Mouse (Mus musculus) liver, embryonic 15.5 days (tissue): ENCODE measurements around the gene Got1. TPM values are rescaled to one million over a fixed set of nuclear protein-coding genes. Genes with fewer than 3 reads are reported as not detected.

Source experiments
- ATAC-seq: fragments of 200-750 bp; cut with Nextera tagmentation; 2 replicates; pipeline ENCODE4 v1.8.0; 2017; ENCODE audit warnings: moderate number of reproducible peaks, mild to moderate bottlenecking, moderate library complexity; ENCODE audit not compliant: insufficient read depth
- H3K27ac ChIP-seq: fragments of 300-500 bp; sonication (generic); replicated peaks from 2 replicates; pipeline ENCODE4 v1.5.1; 2015; ENCODE audit warnings: mild to moderate bottlenecking, inconsistent platforms
- H3K27me3 ChIP-seq: fragments of 300-500 bp; sonication (generic); 2 replicates; pipeline ENCODE4 v1.6.1; 2015; ENCODE audit warnings: mild to moderate bottlenecking, inconsistent platforms
- H3K36me3 ChIP-seq: fragments of 300-500 bp; sonication (generic); replicated peaks from 2 replicates; pipeline ENCODE4 v1.6.1; 2015; ENCODE audit warnings: moderate library complexity, mild to moderate bottlenecking, inconsistent platforms
- H3K4me1 ChIP-seq: fragments of 300-500 bp; sonication (generic); replicated peaks from 2 replicates; pipeline ENCODE4 v1.6.1; 2015; ENCODE audit warnings: inconsistent platforms
- H3K4me2 ChIP-seq: fragments of 300-500 bp; sonication (generic); 2 replicates; pipeline ENCODE4 v1.6.1; 2015; ENCODE audit warnings: moderate library complexity, mild to moderate bottlenecking, inconsistent platforms
- H3K4me3 ChIP-seq: fragments of 300-500 bp; sonication (generic); replicated peaks from 2 replicates; pipeline ENCODE4 v1.5.1; 2015; ENCODE audit warnings: mild to moderate bottlenecking, inconsistent platforms
- H3K9ac ChIP-seq: fragments of 300-500 bp; sonication (generic); 2 replicates; pipeline ENCODE4 v1.6.1; 2015; ENCODE audit warnings: moderate library complexity, mild to moderate bottlenecking, inconsistent platforms
- H3K9me3 ChIP-seq: fragments of 300-500 bp; sonication (generic); replicated peaks from 2 replicates; pipeline ENCODE4 v1.6.1; 2016; ENCODE audit warnings: inconsistent platforms
- WGBS: fragments of 180-500 bp; shearing (Covaris S2); methylation state at CpG from one replicate; pipeline ENCODE4 v1.1.7; 2015; ENCODE audit warnings: mixed read lengths; ENCODE audit not compliant: insufficient replicate concordance; 5-methylcytosine and 5-hydroxymethylcytosine counted together
- polyA plus RNA-seq: library from polyadenylated mRNA; unstranded; fragments of >200 nt; fragmentation: Nextera tagmentation; extraction: Ambion mirVana; gene quantifications from 2 replicates; pipeline ENCODE4 v1.2.1, GENCODE M21; 2015

The Got1 gene
- polyA plus RNA-seq, 1 experiment from 2014 or later = 19.8 TPM

- H3K9me3 ChIP-seq = no peaks in the 10 kb centered on the region
- no peak overlapping the region for H3K4me3 ChIP-seq
- no peak overlapping the region for H3K4me2 ChIP-seq
- no peak overlapping the region for H3K9ac ChIP-seq
- H3K36me3 ChIP-seq = peaks cover 2% of the 10 kb centered on the region; the same call in 1 of the 2 replicates
- H3K27me3 ChIP-seq = no peaks in the 10 kb centered on the region
- peaks cover 57% of the 10 kb centered on the region for H3K4me1 ChIP-seq
- WGBS = 68% methylated on average over 8 of the region's 8 CpGs
- no peak for ATAC-seq
- H3K27ac ChIP-seq = no peak overlapping the region
Observed at GRCm38 (mm10) chr19:43521362-43521761, 3.0 kb downstream of the Got1 start.

GRCm38 (mm10) chr19:43520402-43520801 is 4.0 kb downstream of the Got1 start:
- 20% methylated on average over 9 of the region's 10 CpGs for WGBS
- peaks cover 63% of the 10 kb centered on the region for H3K4me1 ChIP-seq

GRCm38 (mm10) chr19:43519226-43519625 is 5.2 kb downstream of the Got1 start:
- Histone ChIP-seq H3K9me3 (no peaks in the 10 kb centered on the region), H3K4me3 (no peak overlapping the region), H3K27me3 (no peaks in the 10 kb centered on the region), H3K4me2 (no peak overlapping the region), H3K4me1 (peaks cover 64% of the 10 kb centered on the region), H3K27ac (no peak overlapping the region), H3K9ac (no peak overlapping the region), H3K36me3 (peaks cover 13% of the 10 kb centered on the region)
- WGBS = 86% methylated on average over 10 of the region's 10 CpGs
- ATAC-seq = no peak

More at GRCm38 (mm10) chr19:43520402-43520801, 4.0 kb downstream of the Got1 start:
- no peaks in the 10 kb centered on the region for H3K27me3 ChIP-seq
- peak overlapping the region; percentile 34 for H3K4me2 ChIP-seq
- no peaks in the 10 kb centered on the region for H3K9me3 ChIP-seq
- H3K27ac ChIP-seq = peak overlapping the region; percentile 57; the same call in 1 of the 2 replicates
- no peak overlapping the region for H3K9ac ChIP-seq
- no peak for ATAC-seq
- H3K36me3 ChIP-seq = peaks cover 2% of the 10 kb centered on the region; the same call in 1 of the 2 replicates
- peak overlapping the region; percentile 14; the same call in 1 of the 2 replicates for H3K4me3 ChIP-seq

- Histone ChIP-seq H3K9ac (no peak overlapping the region), H3K36me3 (peaks cover 13% of the 10 kb centered on the region), H3K4me2 (no peak overlapping the region), H3K9me3 (no peaks in the 10 kb centered on the region), H3K27me3 (no peaks in the 10 kb centered on the region), H3K27ac (no peak overlapping the region), H3K4me1 (peaks cover 59% of the 10 kb centered on the region), H3K4me3 (no peak overlapping the region)
- no peak for ATAC-seq
- 67% methylated on average over 7 of the region's 7 CpGs for WGBS
Observed at GRCm38 (mm10) chr19:43518261-43518660, 6.1 kb downstream of the Got1 start.

GRCm38 (mm10) chr19:43517808-43518207 is 6.6 kb downstream of the Got1 start:
- Histone ChIP-seq H3K36me3 (peaks cover 13% of the 10 kb centered on the region), H3K27me3 (no peaks in the 10 kb centered on the region), H3K4me3 (no peak overlapping the region), H3K4me2 (no peak overlapping the region), H3K9me3 (no peaks in the 10 kb centered on the region), H3K9ac (no peak overlapping the region), H3K27ac (no peak overlapping the region), H3K4me1 (peaks cover 58% of the 10 kb centered on the region)
- WGBS = 81% methylated on average over 7 of the region's 7 CpGs
- no peak for ATAC-seq

- Histone ChIP-seq H3K4me2 (no peak overlapping the region), H3K4me1 (peaks cover 54% of the 10 kb centered on the region), H3K9ac (no peak overlapping the region), H3K36me3 (peaks cover 13% of the 10 kb centered on the region), H3K4me3 (no peak overlapping the region), H3K9me3 (no peaks in the 10 kb centered on the region), H3K27me3 (no peaks in the 10 kb centered on the region), H3K27ac (no peak overlapping the region)
- ATAC-seq = no peak
- WGBS = 80% methylated on average over 6 of the region's 6 CpGs
Observed at GRCm38 (mm10) chr19:43517320-43517719, 7.1 kb downstream of the Got1 start.

GRCm38 (mm10) chr19:43516397-43517035 is 7.9 kb downstream of the Got1 start:
- WGBS = 68% methylated on average over 14 of the region's 14 CpGs
- Histone ChIP-seq H3K27me3 (no peaks in the 10 kb centered on the region), H3K4me2 (peak overlapping the region; percentile 25), H3K9me3 (no peaks in the 10 kb centered on the region), H3K9ac (no peak overlapping the region), H3K36me3 (peaks cover 14% of the 10 kb centered on the region), H3K4me3 (no peak overlapping the region), H3K4me1 (peaks cover 54% of the 10 kb centered on the region), H3K27ac (peak overlapping the region; percentile 51; the same call in 1 of the 2 replicates)
- peak; percentile 41 for ATAC-seq

GRCm38 (mm10) chr19:43515668-43516396 is 8.6 kb downstream of the Got1 start:
- peaks cover 54% of the 10 kb centered on the region for H3K4me1 ChIP-seq
- WGBS = 69% methylated on average over 23 of the region's 23 CpGs
- no peak overlapping the region for H3K9ac ChIP-seq
- H3K4me3 ChIP-seq = no peak overlapping the region
- no peak overlapping the region for H3K4me2 ChIP-seq
- H3K9me3 ChIP-seq = no peaks in the 10 kb centered on the region
- peaks cover 18% of the 10 kb centered on the region for H3K36me3 ChIP-seq
- ATAC-seq = no peak
- H3K27ac ChIP-seq = peak overlapping the region; percentile 51
- no peaks in the 10 kb centered on the region for H3K27me3 ChIP-seq

- Histone ChIP-seq H3K36me3 (peaks cover 26% of the 10 kb centered on the region), H3K4me2 (no peak overlapping the region)
Observed at GRCm38 (mm10) chr19:43513874-43514273, 10.5 kb downstream of the Got1 start.

GRCm38 (mm10) chr19:43511621-43512620 is 12.5 kb downstream of the Got1 start:
- Histone ChIP-seq H3K27ac (peak overlapping the region; percentile 12; the same call in 1 of the 2 replicates), H3K4me3 (no peak overlapping the region), H3K4me2 (no peak overlapping the region), H3K9ac (no peak overlapping the region), H3K9me3 (no peaks in the 10 kb centered on the region), H3K27me3 (no peaks in the 10 kb centered on the region), H3K4me1 (peaks cover 42% of the 10 kb centered on the region), H3K36me3 (peaks cover 38% of the 10 kb centered on the region)
- 69% methylated on average over 22 of the region's 22 CpGs for WGBS
- ATAC-seq = no peak

More at GRCm38 (mm10) chr19:43513874-43514273, 10.5 kb downstream of the Got1 start:
- H3K4me3 ChIP-seq = no peak overlapping the region
- H3K9ac ChIP-seq = no peak overlapping the region
- H3K9me3 ChIP-seq = no peaks in the 10 kb centered on the region
- peaks cover 46% of the 10 kb centered on the region for H3K4me1 ChIP-seq
- WGBS = 71% methylated on average over 8 of the region's 8 CpGs
- peak; percentile 71 for ATAC-seq
- H3K27ac ChIP-seq = 0 out of 2 replicates have a peak overlapping the region, but pooled peaks have one; percentile 59
- H3K27me3 ChIP-seq = no peaks in the 10 kb centered on the region
